Mouse (Mus musculus) limb, embryonic 12.5 days (tissue): ENCODE results near the gene Gm20661. TPM values are rescaled to one million over a fixed set of nuclear protein-coding genes. Genes with fewer than 3 reads are reported as not detected.
A peak's percentile ranks its signal among the peaks of the same experiment; 100 is the strongest.

ENCODE experiments used
- ATAC-seq: fragments of 200-750 bp; cut with Nextera tagmentation; 2 replicates; pipeline ENCODE4 v1.8.0; 2017; ENCODE audit warnings: low read depth, moderate TSS enrichment; ENCODE audit not compliant: insufficient number of reproducible peaks, insufficient read depth, low FRiP score, low TSS enrichment
- H3K27ac ChIP-seq: fragments of 300-500 bp; sonication (generic); 2 replicates; pipeline ENCODE4 v1.5.1; 2016; ENCODE audit warnings: mild to moderate bottlenecking, moderate library complexity
- H3K27me3 ChIP-seq: fragments of 300-500 bp; sonication (generic); 2 replicates; pipeline ENCODE4 v1.6.1; 2016; ENCODE audit warnings: mild to moderate bottlenecking, moderate library complexity
- H3K36me3 ChIP-seq: fragments of 300-500 bp; sonication (generic); 2 replicates; pipeline ENCODE4 v1.6.1; 2016; ENCODE audit warnings: mild to moderate bottlenecking, moderate library complexity
- H3K4me1 ChIP-seq: fragments of 300-500 bp; sonication (generic); replicated peaks from 2 replicates; pipeline ENCODE4 v1.6.1; 2016
- H3K4me2 ChIP-seq: fragments of 300-500 bp; sonication (generic); 2 replicates; pipeline ENCODE4 v1.6.1; 2016; ENCODE audit warnings: mild to moderate bottlenecking, moderate library complexity
- H3K4me3 ChIP-seq: fragments of 300-500 bp; sonication (generic); replicated peaks from 2 replicates; pipeline ENCODE4 v1.5.1; 2016; ENCODE audit warnings: mild to moderate bottlenecking
- H3K9ac ChIP-seq: fragments of 300-500 bp; sonication (generic); replicated peaks from 2 replicates; pipeline ENCODE4 v1.6.1; 2016; ENCODE audit warnings: mild to moderate bottlenecking, moderate library complexity
- H3K9me3 ChIP-seq: fragments of 300-500 bp; sonication (generic); 2 replicates; pipeline ENCODE4 v1.6.1; 2016; ENCODE audit warnings: mild to moderate bottlenecking, moderate library complexity
- WGBS: fragments of 180-500 bp; shearing (Covaris S2); methylation state at CpG from one replicate; pipeline ENCODE4 v1.1.7; 2016; 5-methylcytosine and 5-hydroxymethylcytosine counted together
- polyA plus RNA-seq: library from polyadenylated mRNA; unstranded; fragments of >200 nt; fragmentation: Nextera tagmentation; extraction: Ambion mirVana; gene quantifications from 2 replicates; pipeline ENCODE4 v1.2.1, GENCODE M21; 2016

The Gm20661 gene
- 10.4 and 11.2 TPM in 2 replicates for polyA plus RNA-seq

DNA sequence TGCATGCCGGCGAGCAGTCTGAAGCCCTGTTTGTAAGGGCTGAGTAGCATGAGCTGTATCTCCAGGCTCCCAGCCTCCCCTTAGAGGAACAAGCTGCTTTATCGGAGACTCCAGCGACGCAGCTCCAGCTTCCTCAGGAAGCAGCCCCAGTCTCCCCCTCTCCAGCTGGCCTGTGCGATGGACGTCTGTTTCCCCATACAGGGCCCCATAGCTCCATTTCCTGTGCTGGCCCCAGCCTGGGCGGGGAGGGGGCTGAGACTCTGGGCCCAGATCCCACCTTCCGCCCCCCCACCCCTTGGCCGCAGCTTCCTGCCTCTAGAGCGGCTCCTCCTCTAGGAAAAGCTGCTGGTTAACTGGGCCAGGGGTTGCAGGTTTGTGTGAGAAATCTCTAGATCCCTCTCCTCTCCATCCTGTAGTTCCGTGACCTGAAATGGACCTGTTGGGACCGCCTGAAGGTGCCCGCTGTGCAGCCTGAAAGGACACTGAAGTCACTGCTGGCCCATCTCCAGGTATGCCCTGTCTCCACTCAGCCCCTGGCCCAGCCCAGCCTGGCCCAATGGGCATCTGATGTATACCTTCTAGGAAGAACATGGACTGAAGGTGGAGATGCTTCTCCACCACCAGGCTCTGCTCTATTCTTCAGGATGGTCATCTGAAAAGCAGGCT lies at the start of gene Gm20661:
Gene Gm20661, plus strand, starts transcription at position 378 of the 666 bp plus-strand sequence.
- Histone ChIP-seq H3K27me3 (no peaks in the 10 kb centered on the region), H3K27ac (peak within 1 kb of the TSS; percentile 100), H3K4me1 (peaks cover 74% of the 10 kb centered on the region), H3K4me2 (peak within 1 kb of the TSS; percentile 98), H3K36me3 (peaks cover 10% of the 10 kb centered on the region), H3K9ac (peak within 1 kb of the TSS; percentile 91), H3K9me3 (no peaks in the 10 kb centered on the region), H3K4me3 (peak within 1 kb of the TSS; percentile 77)
- peak; percentile 72 for ATAC-seq
- WGBS = 12% methylated on average over 14 of the region's 14 CpGs

DNA sequence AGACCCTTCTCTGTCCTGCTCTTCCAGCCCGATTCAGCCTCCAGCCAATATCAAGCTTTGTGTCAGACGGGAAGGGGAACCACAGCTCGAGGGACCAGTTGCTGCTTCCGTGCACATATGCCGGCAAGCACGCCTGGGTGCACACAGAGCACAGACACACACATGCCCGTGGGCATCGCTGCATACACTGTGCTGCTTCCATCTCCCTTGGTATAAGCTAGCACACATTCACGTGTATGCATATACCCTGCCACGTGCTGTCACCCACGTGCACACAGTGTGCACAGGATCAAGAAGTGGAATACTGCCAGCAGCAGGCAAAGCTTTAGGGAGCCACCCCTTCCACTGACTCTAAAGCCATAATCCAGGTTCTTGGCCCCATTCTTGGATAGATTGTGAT lies 48.7 kb upstream of the Gm20661 start:
- 89% methylated on average over 11 of the region's 11 CpGs for WGBS
- Histone ChIP-seq H3K36me3 (no peaks in the 10 kb centered on the region), H3K27ac (no peak overlapping the region), H3K4me1 (peaks cover 25% of the 10 kb centered on the region), H3K4me2 (no peak overlapping the region), H3K4me3 (no peak overlapping the region), H3K27me3 (peaks cover 33% of the 10 kb centered on the region), H3K9me3 (no peaks in the 10 kb centered on the region), H3K9ac (no peak overlapping the region)
- no peak for ATAC-seq

DNA sequence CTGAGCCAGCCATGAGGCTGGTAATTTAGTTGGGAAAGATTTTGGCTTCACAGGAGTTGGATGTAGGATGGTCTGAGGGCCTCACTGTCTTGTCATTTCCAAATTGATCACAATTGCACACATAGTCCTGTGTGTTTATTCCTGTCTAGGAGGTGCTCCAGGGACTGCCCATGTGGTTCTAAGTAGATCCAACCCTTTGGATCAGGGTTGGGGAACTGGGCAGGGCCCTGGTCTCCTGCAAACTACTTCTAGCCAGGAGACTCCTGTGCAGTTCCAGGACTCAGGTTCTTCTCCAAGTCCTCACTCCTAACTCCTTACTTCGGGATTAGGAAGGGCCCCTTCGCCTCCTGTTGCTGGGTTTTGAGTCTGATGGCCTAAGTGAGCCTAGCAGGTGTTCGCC lies 47.5 kb upstream of the Gm20661 start, which contains the start of gene Camkv:
Gene Camkv, plus strand, starts transcription at position 301 of the 400 bp plus-strand sequence.
- H3K27ac ChIP-seq = no peak within 1 kb of the TSS
- no peak for ATAC-seq

DNA sequence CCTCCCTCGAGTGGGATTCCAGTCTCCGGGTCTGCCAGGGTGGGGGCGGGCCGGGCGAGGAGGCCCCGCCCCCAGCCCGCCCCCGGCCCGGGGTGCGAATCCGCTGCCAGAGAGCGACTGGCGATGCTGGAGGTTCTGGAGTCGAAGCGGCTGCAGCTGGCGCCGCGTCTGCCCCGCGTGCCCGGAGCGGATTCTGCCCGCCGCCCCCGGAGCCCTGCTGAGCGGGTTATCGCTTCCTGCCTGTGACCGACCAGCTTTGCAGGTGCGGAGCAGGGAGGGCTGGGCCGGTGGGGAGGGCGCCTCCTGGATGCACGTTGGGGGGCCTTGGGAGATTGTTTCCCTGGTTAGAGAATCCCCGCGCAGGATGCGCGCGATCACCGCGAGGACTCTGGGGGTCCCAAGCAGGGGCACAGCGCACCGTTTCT lies 47.1 kb upstream of the Gm20661 start:
- Histone ChIP-seq H3K4me1 (peaks cover 25% of the 10 kb centered on the region), H3K27me3 (peaks cover 32% of the 10 kb centered on the region), H3K9ac (peak overlapping the region; percentile 69), H3K4me2 (peak overlapping the region; percentile 93), H3K36me3 (no peaks in the 10 kb centered on the region), H3K4me3 (peak overlapping the region; percentile 57), H3K9me3 (no peaks in the 10 kb centered on the region), H3K27ac (no peak overlapping the region)
- WGBS = 2% methylated on average over 41 of the region's 41 CpGs
- 0 out of 2 replicates have a peak, but pooled peaks have one; percentile 11 for ATAC-seq

More for the DNA sequence above, 47.5 kb upstream of the Gm20661 start, which contains the start of gene Camkv:
- Histone ChIP-seq H3K27me3 (peaks cover 33% of the 10 kb centered on the region), H3K4me3 (peak within 1 kb of the TSS; percentile 57), H3K4me2 (peak within 1 kb of the TSS; percentile 93), H3K36me3 (no peaks in the 10 kb centered on the region), H3K9ac (peak within 1 kb of the TSS; percentile 69), H3K4me1 (peaks cover 25% of the 10 kb centered on the region), H3K9me3 (no peaks in the 10 kb centered on the region)
- 10% methylated on average over 3 of the region's 3 CpGs for WGBS

DNA sequence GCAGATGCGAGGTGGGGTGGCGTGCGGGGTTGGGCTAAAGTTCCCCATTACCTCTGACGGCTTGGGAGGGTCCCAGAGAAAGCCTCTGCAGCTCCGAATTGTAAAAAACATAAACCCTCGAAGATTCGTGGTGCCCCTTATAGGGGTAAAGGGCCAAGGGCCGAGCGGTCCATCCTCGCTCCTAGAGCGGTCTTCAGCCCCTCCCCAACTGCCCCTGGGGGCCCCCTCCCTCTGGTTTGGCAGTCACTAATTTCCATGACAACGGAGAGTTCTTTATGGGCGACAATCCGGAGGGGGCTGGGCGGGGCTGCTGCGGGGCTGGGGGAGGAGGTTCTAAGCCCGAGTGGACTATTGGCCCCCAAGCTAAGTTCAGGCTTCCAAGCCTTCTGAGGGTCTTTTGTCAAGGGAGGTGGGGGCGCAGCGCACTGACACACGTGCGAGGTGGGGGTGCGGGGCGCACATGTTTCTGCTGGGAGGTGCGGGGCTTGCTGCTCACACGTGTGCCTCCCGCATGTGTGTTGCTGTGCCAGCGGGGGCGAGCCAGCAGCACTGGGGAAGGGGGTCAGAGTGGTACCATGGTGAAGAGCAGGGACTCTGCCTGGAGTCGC lies 46.5 kb upstream of the Gm20661 start:
- Histone ChIP-seq H3K27ac (no peak overlapping the region), H3K36me3 (no peaks in the 10 kb centered on the region), H3K9me3 (no peaks in the 10 kb centered on the region), H3K4me3 (peak overlapping the region; percentile 57), H3K27me3 (peaks cover 30% of the 10 kb centered on the region), H3K9ac (peak overlapping the region; percentile 69), H3K4me2 (peak overlapping the region; percentile 93), H3K4me1 (peaks cover 25% of the 10 kb centered on the region)
- peak; percentile 40; the same call in 1 of the 2 replicates for ATAC-seq
- under 1% methylated on average over 29 of the region's 29 CpGs for WGBS

DNA sequence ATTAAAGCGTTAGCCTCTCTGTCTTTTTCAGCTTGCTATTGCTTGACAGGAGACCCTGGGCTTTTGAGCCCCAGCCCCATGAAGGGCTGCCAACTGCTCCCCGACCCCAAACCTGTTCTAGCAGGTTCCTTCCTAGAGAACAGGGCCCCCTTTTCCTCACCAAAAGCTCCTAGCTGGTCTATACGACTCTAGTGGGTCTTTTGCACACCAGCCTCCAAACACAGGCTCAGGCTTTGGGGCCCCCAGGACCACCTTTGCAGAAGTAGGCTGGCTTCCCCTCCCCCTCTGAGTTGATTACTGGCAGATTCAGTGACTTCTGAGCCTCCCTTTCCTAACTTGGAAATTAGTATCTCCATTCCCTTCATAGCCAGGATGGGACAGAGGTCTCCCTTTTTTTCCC lies 46.0 kb upstream of the Gm20661 start:
- peak overlapping the region; percentile 93 for H3K4me2 ChIP-seq
- peak overlapping the region; percentile 57 for H3K4me3 ChIP-seq
- H3K27ac ChIP-seq = no peak overlapping the region
- H3K4me1 ChIP-seq = peaks cover 25% of the 10 kb centered on the region
- 11% methylated on average over 3 of the region's 3 CpGs for WGBS
- H3K9me3 ChIP-seq = no peaks in the 10 kb centered on the region
- peak overlapping the region; percentile 69; the same call in 1 of the 2 replicates for H3K9ac ChIP-seq
- ATAC-seq = no peak
- no peaks in the 10 kb centered on the region for H3K36me3 ChIP-seq
- peaks cover 30% of the 10 kb centered on the region for H3K27me3 ChIP-seq

DNA sequence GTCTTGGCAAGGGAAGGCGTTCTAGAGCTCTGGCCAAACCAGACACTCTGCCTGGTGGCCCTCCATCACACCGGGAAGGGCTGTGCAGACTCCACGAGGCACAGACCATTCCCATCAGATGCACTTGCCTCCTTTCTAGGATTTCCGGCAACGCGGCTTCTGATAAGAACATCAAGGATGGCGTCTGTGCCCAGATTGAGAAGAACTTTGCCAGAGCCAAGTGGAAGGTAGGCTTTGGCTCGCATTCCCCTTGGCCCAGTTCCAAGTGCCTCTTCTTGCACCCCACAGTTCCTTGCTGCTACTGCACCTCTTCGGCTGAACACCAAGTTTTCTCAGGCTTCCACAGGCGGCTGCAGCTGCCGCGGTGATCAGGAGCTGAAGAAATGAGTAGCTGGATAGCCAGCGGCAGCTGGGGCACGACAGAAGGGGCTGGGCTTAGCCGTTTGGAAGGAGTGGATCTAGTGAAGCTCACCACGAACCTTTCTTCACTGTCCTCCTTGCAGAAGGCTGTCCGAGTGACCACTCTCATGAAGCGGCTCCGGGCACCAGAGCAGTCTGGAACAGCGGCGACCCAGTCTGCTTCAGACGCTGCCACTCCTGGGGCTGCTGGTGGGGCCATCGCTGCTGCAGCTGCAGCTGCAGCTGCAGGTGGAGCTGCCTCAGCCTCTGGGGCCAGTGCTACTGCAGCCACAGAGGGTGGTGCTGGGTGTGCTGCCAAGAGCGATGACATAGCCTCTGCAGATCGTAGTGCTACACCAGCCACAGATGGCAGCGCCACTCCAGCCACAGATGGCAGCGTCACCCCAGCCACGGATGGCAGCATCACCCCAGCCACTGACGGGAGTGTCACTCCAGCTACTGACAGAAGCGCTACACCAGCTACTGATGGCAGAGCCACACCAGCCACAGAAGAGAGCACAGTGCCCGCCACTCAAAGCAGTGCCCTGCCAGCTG lies 35.3 kb upstream of the Gm20661 start:
- no peak for ATAC-seq
- no peak overlapping the region for H3K9ac ChIP-seq

DNA sequence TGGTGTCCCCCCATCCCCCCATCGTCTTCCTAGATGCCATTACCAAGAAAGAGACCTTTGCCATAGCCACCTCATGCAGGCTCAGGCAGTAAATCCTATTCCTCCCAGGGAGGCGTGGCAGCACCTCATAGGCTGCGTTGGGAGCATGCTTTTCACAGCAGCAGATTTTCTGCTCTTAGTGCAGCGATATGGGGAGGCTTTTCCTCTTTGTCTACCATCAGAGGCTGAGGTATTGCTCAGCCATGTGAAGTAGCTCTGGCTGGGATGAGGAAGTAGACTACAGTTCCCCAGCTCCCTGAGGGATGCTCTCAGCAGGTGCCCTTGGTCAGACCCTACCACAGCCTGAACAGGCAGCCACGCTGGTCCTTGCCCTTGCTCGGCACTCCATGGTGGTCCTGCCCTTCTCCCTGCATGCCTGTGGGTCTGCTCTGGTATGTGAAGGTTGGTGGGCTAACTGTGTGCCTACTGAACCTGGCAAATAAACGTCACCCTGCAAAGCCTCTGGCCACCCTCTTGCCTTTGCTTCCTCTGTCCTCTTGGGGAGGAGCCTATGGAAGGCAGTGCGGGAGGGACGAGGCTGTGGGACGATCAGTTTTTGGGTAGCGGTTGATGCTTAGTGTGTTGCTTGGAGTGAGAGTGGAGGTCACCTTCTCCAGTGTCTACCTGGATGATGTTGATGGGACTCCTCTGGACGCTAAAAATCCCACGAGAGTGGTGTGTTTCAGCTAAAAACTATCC lies 33.5 kb upstream of the Gm20661 start:
- no peak for ATAC-seq
- peaks cover 10% of the 10 kb centered on the region for H3K4me1 ChIP-seq
- H3K4me3 ChIP-seq = no peak overlapping the region
- no peaks in the 10 kb centered on the region for H3K9me3 ChIP-seq
- H3K27me3 ChIP-seq = no peaks in the 10 kb centered on the region
- no peak overlapping the region for H3K9ac ChIP-seq
- no peak overlapping the region for H3K27ac ChIP-seq
- WGBS = 85% methylated on average over 13 of the region's 13 CpGs
- peaks cover 8% of the 10 kb centered on the region; the same call in 1 of the 2 replicates for H3K36me3 ChIP-seq
- no peak overlapping the region for H3K4me2 ChIP-seq

More for the DNA sequence above, 35.3 kb upstream of the Gm20661 start:
- Histone ChIP-seq H3K4me2 (no peak overlapping the region), H3K4me1 (peaks cover 10% of the 10 kb centered on the region), H3K27ac (no peak overlapping the region), H3K9me3 (no peaks in the 10 kb centered on the region), H3K27me3 (no peaks in the 10 kb centered on the region), H3K36me3 (peaks cover 8% of the 10 kb centered on the region; the same call in 1 of the 2 replicates), H3K4me3 (no peak overlapping the region)
- WGBS = 89% methylated on average over 31 of the region's 31 CpGs

DNA sequence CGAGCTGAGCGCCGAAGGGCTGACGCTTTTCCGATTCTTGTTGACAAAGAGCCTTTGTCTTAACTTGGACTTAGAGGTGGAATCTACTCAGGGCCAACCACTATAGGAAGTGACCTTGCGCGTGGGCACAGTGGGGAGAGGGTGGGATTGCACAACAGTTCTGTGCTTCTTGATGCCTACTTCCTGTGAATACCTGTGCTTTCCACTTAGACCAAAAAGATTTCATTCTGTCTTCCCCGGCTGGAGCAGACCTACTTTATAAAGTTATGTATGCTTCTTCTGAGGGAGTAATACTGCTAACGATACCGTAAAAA lies 33.0 kb upstream of the Gm20661 start, which contains the start of gene Traip:
Gene Traip, plus strand, starts transcription at position 215 of the 314 bp plus-strand sequence.
- WGBS = 91% methylated on average over 10 of the region's 10 CpGs
- Histone ChIP-seq H3K4me3 (peak within 1 kb of the TSS; percentile 69), H3K4me2 (peak within 1 kb of the TSS; percentile 86), H3K9ac (peak within 1 kb of the TSS; percentile 66), H3K27ac (peak within 1 kb of the TSS; percentile 80), H3K4me1 (peaks cover 10% of the 10 kb centered on the region), H3K36me3 (peaks cover 8% of the 10 kb centered on the region; the same call in 1 of the 2 replicates), H3K9me3 (no peaks in the 10 kb centered on the region), H3K27me3 (no peaks in the 10 kb centered on the region)
- ATAC-seq = no peak
